Mouse (Mus musculus) stomach, postnatal 0 days (tissue): Measurements from ENCODE around the gene Unc5b.
"Not testable (repeated sequence)": the region's sequence is repeated elsewhere in the genome, so short reads cannot be mapped to it uniquely, and the experiment has no call there.

Experiments
- CTCF ChIP-seq: IDR thresholded peaks from 2 replicates; pipeline ENCODE4 v1.5.1; 2016; ENCODE audit warnings: antibody characterized with exemption, low read depth, mild to moderate bottlenecking, moderate library complexity
- EP300 ChIP-seq: optimal IDR thresholded peaks from 2 replicates; pipeline ENCODE3; 2016; ENCODE audit warnings: antibody characterized with exemption

DNA sequence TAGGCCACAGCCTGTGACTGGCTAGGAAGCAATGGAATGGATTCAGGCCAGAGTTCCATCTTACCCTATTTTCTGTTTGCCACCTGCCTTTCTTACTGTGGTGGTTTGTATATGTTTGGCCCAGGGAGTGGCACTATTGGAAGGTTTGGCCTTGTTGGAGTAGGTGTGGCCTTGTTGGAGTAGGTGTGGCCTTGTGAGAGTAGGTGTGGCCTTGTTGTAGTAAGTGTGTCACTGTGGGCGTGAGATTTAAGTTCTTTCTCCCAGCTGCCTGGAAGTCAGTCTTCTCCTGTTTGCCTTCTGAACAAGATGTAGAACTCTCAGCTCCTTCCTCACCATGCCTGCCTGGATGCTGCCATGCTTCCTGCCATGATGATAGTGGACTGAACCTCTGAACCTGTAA lies 89.1 kb downstream of the Unc5b start:
- not testable (repeated sequence) for TF ChIP-seq CTCF, EP300
